ENCODE assay signal across 23 mouse cellular contexts in genomic region chr2:90659639-90660038, GRCm38 (mm10). TPM values are rescaled to one million over a fixed set of nuclear protein-coding genes. Genes with fewer than 3 reads are reported as not detected.
DNase-seq lines count a peak whose midpoint lies in the region; ATAC-seq and TF ChIP-seq lines count a peak whose summit lies in the region.
"Had no signal": no experiment of that assay in that cellular context is flagged by ENCODE, and none has a peak within 500 bp of the region (broad histone marks: within the 10 kb centered on the region; RNA-seq: fewer than 3 reads in every experiment).

No protein-coding gene starts in this region.

- no peak overlapping the region for H3K9ac ChIP-seq in heart, embryonic 12.5 days
- no peak overlapping the region for H3K9ac ChIP-seq in liver, embryonic 14.5 days (replicated peaks)
- H3K9ac ChIP-seq in midbrain, embryonic 16.5 days (ENCODE audit: low read depth, low read length) = no peak overlapping the region
- H3K9ac ChIP-seq: embryonic facial prominence, embryonic 12.5 days; forebrain, embryonic 12.5 days; forebrain, embryonic 15.5 days; hindbrain, embryonic 12.5 days; intestine, embryonic 15.5 days had no signal

- peaks cover 18% of the 10 kb centered on the region for H3K4me1 ChIP-seq in heart, embryonic 12.5 days (replicated peaks)
- peaks cover 39 to 41% of the 10 kb centered on the region in 2 experiments for H3K4me1 ChIP-seq in liver, embryonic 14.5 days (replicated peaks; ENCODE audit: control insufficient read depth in 2 of 2, insufficient read depth in 2 of 2, low read length in 1 of 2)
- no peaks in the 10 kb centered on the region for H3K4me1 ChIP-seq in midbrain, embryonic 16.5 days (ENCODE audit: control insufficient read depth, insufficient read depth, low read length)
- H3K4me1 ChIP-seq: forebrain, embryonic 12.5 days; forebrain, embryonic 15.5 days; hindbrain, embryonic 12.5 days; intestine, embryonic 15.5 days had no signal

- H3K27ac ChIP-seq in heart, embryonic 12.5 days (ENCODE audit: poor library complexity, severe bottlenecking) = no peak overlapping the region
- peak overlapping the region; percentile 23; the same call in 1 of the 2 replicates for H3K27ac ChIP-seq in liver, embryonic 14.5 days
- no peak overlapping the region for H3K27ac ChIP-seq in midbrain, embryonic 16.5 days (ENCODE audit: low read length)
- H3K27ac ChIP-seq: embryonic facial prominence, embryonic 12.5 days; forebrain, embryonic 12.5 days; forebrain, embryonic 15.5 days; hindbrain, embryonic 12.5 days; intestine, embryonic 15.5 days had no signal

- no peak overlapping the region for H3K4me3 ChIP-seq in heart, embryonic 12.5 days
- H3K4me3 ChIP-seq in liver, embryonic 14.5 days (ENCODE audit: insufficient read depth in 1 of 2, low read depth in 2 of 2, low read length in 2 of 2) = no peak overlapping the region
- H3K4me3 ChIP-seq in midbrain, embryonic 16.5 days (ENCODE audit: low read depth, low read length) = no peak overlapping the region
- H3K4me3 ChIP-seq: embryonic facial prominence, embryonic 12.5 days; erythroblast, embryonic 14.5 days; forebrain, embryonic 12.5 days; forebrain, embryonic 15.5 days; hindbrain, embryonic 12.5 days; intestine, embryonic 15.5 days had no signal

- no peak for TF ChIP-seq CTCF in liver, embryonic 14.5 days (IDR thresholded peaks at IDR 0.05; ENCODE audit: low read depth)

- TF ChIP-seq EP300 in liver, embryonic 14.5 days (IDR thresholded peaks at IDR 0.05; ENCODE audit: low read depth) = no peak

- ATAC-seq in heart, embryonic 12.5 days (ENCODE audit: insufficient number of reproducible peaks, low FRiP score) = 0 out of 2 replicates have a peak, but pooled peaks have one; percentile 31
- ATAC-seq in liver, embryonic 14.5 days (ENCODE audit: insufficient read depth) = no peak
- ATAC-seq in midbrain, embryonic 16.5 days = no peak
- ATAC-seq: activated CD4-positive, CD25-positive, alpha-beta regulatory T cell, adult 4 months; CD4-positive, CD25-positive, alpha-beta regulatory T cell, adult 4 months; forebrain, embryonic 15.5 days; hindbrain, embryonic 16.5 days; intestine, embryonic 15.5 days had no signal

- H3K9me3 ChIP-seq in heart, embryonic 12.5 days (replicated peaks) = no peaks in the 10 kb centered on the region
- H3K9me3 ChIP-seq in liver, embryonic 14.5 days (ENCODE audit: control insufficient read depth, low read length) = no peaks in the 10 kb centered on the region
- no peaks in the 10 kb centered on the region for H3K9me3 ChIP-seq in midbrain, embryonic 16.5 days (replicated peaks; ENCODE audit: control insufficient read depth, low read length, poor library complexity, severe bottlenecking)
- H3K9me3 ChIP-seq: embryonic facial prominence, embryonic 12.5 days; forebrain, embryonic 12.5 days; forebrain, embryonic 15.5 days; hindbrain, embryonic 12.5 days; intestine, embryonic 15.5 days had no signal

- DNase-seq in heart, adult 18-20 months = no peak
- DNase-seq in testis, postnatal 14 days (ENCODE audit: low spot score) = peak; percentile 11
- no peak for DNase-seq in testis, postnatal 10 days (ENCODE audit: low spot score)
- DNase-seq in liver, embryonic 14.5 days (ENCODE audit: low read depth in 3 of 3, low spot score in 3 of 3) = no peak
- DNase-seq in adrenal gland, adult 8-10 months = no peak
- DNase-seq: adrenal gland, postnatal 10 days; adrenal gland, postnatal 36 days; cerebellum, adult 18-20 months; cerebellum, adult 9-10 months; cerebellum, postnatal 14 days; gastrocnemius, postnatal 10 days; gastrocnemius, postnatal 36 days had no signal

- H3K4me2 ChIP-seq in heart, embryonic 12.5 days = no peak overlapping the region
- no peak overlapping the region for H3K4me2 ChIP-seq in liver, embryonic 14.5 days (ENCODE audit: low read depth)
- H3K4me2 ChIP-seq in midbrain, embryonic 16.5 days (ENCODE audit: low read length) = no peak overlapping the region
- H3K4me2 ChIP-seq: embryonic facial prominence, embryonic 12.5 days; forebrain, embryonic 12.5 days; forebrain, embryonic 15.5 days; hindbrain, embryonic 12.5 days; intestine, embryonic 15.5 days had no signal

- no peaks in the 10 kb centered on the region for H3K36me3 ChIP-seq in heart, embryonic 12.5 days
- no peaks in the 10 kb centered on the region for H3K36me3 ChIP-seq in liver, embryonic 14.5 days (replicated peaks; ENCODE audit: control insufficient read depth, insufficient read depth, low read depth)
- H3K36me3 ChIP-seq in midbrain, embryonic 16.5 days (ENCODE audit: control insufficient read depth, insufficient read depth, low read length) = no peaks in the 10 kb centered on the region
- H3K36me3 ChIP-seq: embryonic facial prominence, embryonic 12.5 days; forebrain, embryonic 12.5 days; forebrain, embryonic 15.5 days; hindbrain, embryonic 12.5 days; intestine, embryonic 15.5 days had no signal

- WGBS in heart, embryonic 12.5 days = 59% methylated on average over 3 of the region's 3 CpGs
- 61% methylated on average over 3 of the region's 3 CpGs for WGBS in liver, embryonic 14.5 days (ENCODE audit: insufficient replicate concordance)
- 62% methylated on average over 3 of the region's 3 CpGs for WGBS in midbrain, embryonic 16.5 days

- no peaks in the 10 kb centered on the region for H3K27me3 ChIP-seq in heart, embryonic 12.5 days (replicated peaks)
- H3K27me3 ChIP-seq in liver, embryonic 14.5 days (ENCODE audit: control insufficient read depth, insufficient read depth, low read length) = no peaks in the 10 kb centered on the region
- H3K27me3 ChIP-seq in midbrain, embryonic 16.5 days (ENCODE audit: control insufficient read depth, insufficient read depth, low read depth, low read length) = no peaks in the 10 kb centered on the region
- H3K27me3 ChIP-seq: embryonic facial prominence, embryonic 12.5 days; forebrain, embryonic 12.5 days; forebrain, embryonic 15.5 days; hindbrain, embryonic 12.5 days; intestine, embryonic 15.5 days had no signal

RNA-seq across cellular contexts. Expression of gene Nup160, which starts 17.4 kb away (rescaled TPM):
- polyA plus RNA-seq in heart, embryonic 12.5 days (2016; fragmentation: Nextera tagmentation; extraction: Ambion mirVana) = 34.7 and 34.8 TPM in 2 replicates
- 10 to 100 TPM; 13.1 to 18.0 TPM for total RNA-seq in heart, adult 18-20 months (2021)
- polyA plus RNA-seq in liver, embryonic 14.5 days (2012; rRNA removed) = 18.0 and 19.9 TPM in 2 replicates
- 32.4 and 37.7 TPM in 2 replicates for polyA plus RNA-seq in liver, embryonic 14.5 days (2014; fragmentation: Nextera tagmentation; extraction: Ambion mirVana)
- total RNA-seq in adrenal gland, adult 8-10 months (2022) = 10 to 100 TPM; 19.8 to 33.5 (median 23.4) TPM
- 19.5 and 21.4 TPM in 2 replicates for polyA plus RNA-seq in midbrain, embryonic 16.5 days (2015; fragmentation: Nextera tagmentation; extraction: Ambion mirVana)
